Mouse (Mus musculus): ENCODE measurements around the gene Ralbp1.

Gene Ralbp1

GRCm38 (mm10) chr17:65885697-65886529 is at the start of gene Ralbp1:
TSS of gene Ralbp1 (minus strand) at chr17:65885798.
- DNase-seq, result peak; percentile 31

- DNase-seq, result no peak
Observed at GRCm38 (mm10) chr17:65933741-65934140, 48.1 kb upstream of the Ralbp1 start.

- DNase-seq, result no peak
Observed at GRCm38 (mm10) chr17:65931525-65931924, 45.9 kb upstream of the Ralbp1 start.

- DNase-seq, result peak; percentile 37
Observed at GRCm38 (mm10) chr17:65930960-65931359, 45.4 kb upstream of the Ralbp1 start.

- DNase-seq, result no peak
Observed at GRCm38 (mm10) chr17:65930158-65930826, 44.7 kb upstream of the Ralbp1 start.

GRCm38 (mm10) chr17:65929319-65929978 is 43.9 kb upstream of the Ralbp1 start:
- no peak for DNase-seq

GRCm38 (mm10) chr17:65927077-65927476 is 41.5 kb upstream of the Ralbp1 start:
- DNase-seq, result no peak

GRCm38 (mm10) chr17:65924218-65924617 is 38.6 kb upstream of the Ralbp1 start:
- no peak for DNase-seq

GRCm38 (mm10) chr17:65921975-65922374 is 36.4 kb upstream of the Ralbp1 start:
- DNase-seq, result no peak

GRCm38 (mm10) chr17:65919235-65919634 is 33.6 kb upstream of the Ralbp1 start:
- DNase-seq, result peak; percentile 0

- peak; percentile 90 for DNase-seq
Observed at GRCm38 (mm10) chr17:65916135-65916668, 30.6 kb upstream of the Ralbp1 start.

- no peak for DNase-seq
Observed at GRCm38 (mm10) chr17:65914083-65914482, 28.5 kb upstream of the Ralbp1 start.

- DNase-seq, result no peak
Observed at GRCm38 (mm10) chr17:65912202-65912601, 26.6 kb upstream of the Ralbp1 start.

GRCm38 (mm10) chr17:65911285-65912069 is 25.9 kb upstream of the Ralbp1 start:
- no peak for DNase-seq

GRCm38 (mm10) chr17:65908270-65908669 is 22.7 kb upstream of the Ralbp1 start:
- no peak for DNase-seq

- peak; percentile 27 for DNase-seq
Observed at GRCm38 (mm10) chr17:65906895-65907401, 21.4 kb upstream of the Ralbp1 start.

- no peak for DNase-seq
Observed at GRCm38 (mm10) chr17:65906313-65906894, 20.8 kb upstream of the Ralbp1 start.

- DNase-seq, result no peak
Observed at GRCm38 (mm10) chr17:65905241-65905640, 19.6 kb upstream of the Ralbp1 start.

- no peak for DNase-seq
Observed at GRCm38 (mm10) chr17:65903826-65904225, 18.2 kb upstream of the Ralbp1 start.

GRCm38 (mm10) chr17:65903011-65903410 is 17.4 kb upstream of the Ralbp1 start:
- no peak for DNase-seq

- no peak for DNase-seq
Observed at GRCm38 (mm10) chr17:65902281-65902680, 16.7 kb upstream of the Ralbp1 start.

GRCm38 (mm10) chr17:65896016-65896415 is 10.4 kb upstream of the Ralbp1 start:
- DNase-seq, result no peak

Measured in kidney, postnatal 14 days (tissue).